Mouse (Mus musculus) cerebellum, adult 18-20 months (tissue): ENCODE results near the gene Cped1.

Experiments used
- DNase-seq, 2 experiments: peaks; one replicate each; pipeline ENCODE4 v3.0.0; 2021

The Cped1 gene

DNA sequence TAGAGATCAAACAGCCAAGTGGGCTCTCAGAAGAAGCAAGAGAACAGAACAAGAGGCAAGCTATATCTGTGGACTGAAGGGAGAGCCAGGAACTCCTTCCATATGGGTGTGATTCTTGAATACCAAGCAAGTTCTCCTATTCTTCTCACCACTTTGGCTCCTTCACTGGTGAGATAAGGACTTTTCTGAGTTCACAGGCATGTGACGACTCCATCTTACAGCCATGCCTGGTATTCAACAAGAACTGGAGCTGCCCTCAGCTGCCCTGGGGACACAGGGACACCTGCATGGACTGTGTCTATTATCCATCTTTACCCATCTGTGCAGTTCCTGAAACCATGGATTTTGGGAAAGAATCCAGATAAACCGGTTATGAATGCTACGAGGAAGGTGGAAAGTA is 15.2 kb downstream of the Cped1 start:
- no peak for DNase-seq

DNA sequence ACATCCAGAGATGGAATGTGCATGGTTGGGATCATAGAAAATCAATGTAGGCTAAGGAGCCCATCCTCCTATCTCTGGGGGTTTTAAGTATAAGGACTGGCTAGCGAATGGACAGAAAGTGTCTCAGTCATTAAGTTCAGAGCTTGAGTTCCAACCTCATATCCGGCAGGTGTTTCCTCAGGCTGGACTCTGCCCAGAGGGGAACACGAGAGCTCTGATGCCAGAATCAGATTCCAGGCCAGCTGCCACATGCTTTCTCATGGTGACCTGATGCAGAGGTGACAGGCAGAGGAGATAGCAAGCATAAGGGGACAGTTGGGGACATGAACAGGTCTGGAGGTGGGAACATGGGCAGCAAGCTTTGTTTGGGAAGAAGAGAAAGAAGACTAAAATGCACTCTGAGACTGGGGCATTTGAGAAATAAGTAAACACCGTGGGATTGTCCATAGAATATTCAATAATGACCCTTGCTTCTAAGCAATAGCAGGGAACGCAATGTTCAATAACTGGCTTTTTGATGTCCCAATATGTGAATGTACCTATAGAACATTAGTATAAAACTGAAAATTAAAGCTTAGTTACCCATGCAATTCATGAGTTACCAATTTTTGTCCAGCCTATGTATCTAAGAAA is 15.7 kb downstream of the Cped1 start:
- no peak for DNase-seq

GRCm38 (mm10) chr6:22002521-22003199 is 16.9 kb downstream of the Cped1 start:
- DNase-seq: no peak

DNA sequence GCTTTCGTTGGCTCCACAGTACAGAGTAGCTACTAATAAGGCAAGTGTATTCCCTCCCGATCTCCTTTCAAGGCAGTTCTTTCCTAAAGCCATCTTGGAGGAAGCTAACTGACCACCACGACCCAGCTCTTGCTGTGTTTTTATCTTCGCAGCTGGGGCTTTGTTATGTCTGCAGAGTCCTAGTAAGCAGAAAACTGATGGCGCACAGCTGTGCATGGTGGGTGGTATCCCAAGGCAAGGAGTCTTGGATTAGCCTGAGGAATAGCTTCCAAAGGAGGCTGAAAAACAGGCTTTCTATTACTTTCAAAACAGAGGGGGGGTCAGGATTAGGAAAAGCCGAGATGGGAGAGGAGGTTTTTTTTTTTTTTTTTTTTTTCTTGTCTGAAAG is 17.5 kb downstream of the Cped1 start:
- no peak for DNase-seq

GRCm38 (mm10) chr6:22003959-22004543 is 18.3 kb downstream of the Cped1 start:
- DNase-seq: no peak

GRCm38 (mm10) chr6:22008346-22008745 is 22.6 kb downstream of the Cped1 start:
- DNase-seq: no peak

- DNase-seq: no peak
These were observed 24.5 kb downstream of the Cped1 start for GRCm38 (mm10) chr6:22010258-22010657.

- no peak for DNase-seq
These were observed 25.1 kb downstream of the Cped1 start for GRCm38 (mm10) chr6:22010761-22011281.

DNA sequence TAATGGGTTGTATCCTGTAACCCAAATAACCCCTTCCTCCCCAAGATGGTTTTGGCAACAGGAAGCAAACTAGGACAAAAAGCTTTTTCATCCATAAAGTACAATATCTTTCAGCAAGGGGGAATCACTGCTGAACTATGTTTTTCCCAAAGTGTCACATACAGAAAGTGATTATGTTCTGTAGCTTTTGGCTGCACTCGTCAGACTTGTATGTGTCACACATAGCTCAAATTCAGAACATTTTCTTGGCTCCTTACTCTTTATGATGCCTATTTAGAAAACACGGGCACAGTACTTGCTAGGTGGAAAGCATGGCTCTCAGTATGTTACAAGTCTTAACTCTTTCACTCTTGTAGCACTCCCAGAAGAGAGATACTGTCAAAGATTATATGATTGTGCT is 25.8 kb downstream of the Cped1 start:
- no peak for DNase-seq

GRCm38 (mm10) chr6:22012099-22012498 is 26.4 kb downstream of the Cped1 start:
- no peak for DNase-seq

DNA sequence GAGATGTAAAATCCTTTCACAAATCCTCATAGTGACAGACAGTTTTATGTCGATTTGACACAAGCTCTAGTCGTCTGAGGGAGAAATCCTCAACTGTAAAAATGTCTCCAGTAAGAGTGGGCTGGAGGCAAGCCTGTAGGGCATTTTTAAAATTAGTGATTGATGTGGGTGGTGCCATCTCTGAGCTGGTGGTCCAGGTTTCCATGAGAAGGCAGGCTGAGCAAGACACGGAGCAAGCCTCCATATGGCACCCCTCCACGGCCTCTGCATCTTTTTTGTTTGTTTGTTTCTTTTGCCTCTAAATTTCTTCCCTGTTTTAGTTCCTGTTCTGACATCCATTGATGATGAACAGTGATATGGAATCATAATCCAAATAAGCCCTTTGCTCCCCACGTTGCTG is 26.8 kb downstream of the Cped1 start:
- no peak for DNase-seq

DNA sequence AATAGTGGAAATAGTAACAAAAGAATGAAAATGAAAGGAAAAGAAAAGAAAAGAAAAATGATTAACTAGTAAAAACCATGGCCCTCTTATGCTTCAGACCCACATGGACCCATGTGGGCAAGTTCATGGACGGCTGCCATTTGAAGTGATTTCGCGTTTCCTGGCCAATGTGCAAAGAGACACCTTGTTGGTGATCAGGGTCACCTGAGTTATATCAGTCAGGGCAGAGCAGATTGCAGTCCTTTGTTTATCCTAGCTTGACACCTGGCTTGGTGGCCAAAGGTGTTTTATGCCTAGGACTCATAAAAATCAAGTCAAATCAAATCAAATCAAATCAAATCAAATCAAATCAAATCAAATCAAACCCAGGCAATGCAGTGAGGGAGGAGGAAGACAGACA is 27.7 kb downstream of the Cped1 start:
- DNase-seq: no peak

- DNase-seq: no peak
These were observed 28.7 kb downstream of the Cped1 start for GRCm38 (mm10) chr6:22014291-22014911.

- DNase-seq: no peak
These were observed 31.9 kb downstream of the Cped1 start for GRCm38 (mm10) chr6:22017631-22018030.

DNA sequence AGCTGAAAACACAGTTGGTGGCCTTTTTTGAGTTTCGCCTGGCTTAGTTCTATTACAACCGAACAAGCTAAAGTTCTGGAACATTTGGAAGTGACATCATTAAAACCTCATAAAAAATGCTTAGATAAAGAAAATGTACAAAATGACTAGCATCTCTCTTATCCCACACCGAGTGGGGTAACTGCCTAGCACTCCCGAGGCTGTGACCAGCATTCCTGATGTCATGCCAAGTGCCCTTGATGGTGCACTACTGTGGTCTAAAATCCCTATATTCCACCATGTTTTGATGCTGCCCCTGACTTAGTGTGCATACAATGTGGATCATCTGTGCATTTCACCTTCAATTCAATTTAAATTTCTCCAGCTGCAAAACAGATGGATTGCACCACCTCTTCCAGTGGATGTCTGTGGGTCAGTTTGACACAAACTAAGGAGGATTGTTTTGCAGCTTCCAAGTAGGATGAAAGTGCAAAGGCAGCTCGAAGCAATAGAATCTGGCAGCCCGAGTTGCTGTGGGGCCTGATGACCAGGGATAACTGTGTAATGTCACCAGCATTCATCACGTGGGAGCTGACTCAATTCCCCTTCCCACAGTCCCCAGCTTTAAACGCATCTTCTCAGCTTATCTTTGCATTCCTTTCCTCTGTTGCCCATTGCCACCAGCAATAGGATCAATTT is 33.2 kb downstream of the Cped1 start:
- no peak for DNase-seq

DNA sequence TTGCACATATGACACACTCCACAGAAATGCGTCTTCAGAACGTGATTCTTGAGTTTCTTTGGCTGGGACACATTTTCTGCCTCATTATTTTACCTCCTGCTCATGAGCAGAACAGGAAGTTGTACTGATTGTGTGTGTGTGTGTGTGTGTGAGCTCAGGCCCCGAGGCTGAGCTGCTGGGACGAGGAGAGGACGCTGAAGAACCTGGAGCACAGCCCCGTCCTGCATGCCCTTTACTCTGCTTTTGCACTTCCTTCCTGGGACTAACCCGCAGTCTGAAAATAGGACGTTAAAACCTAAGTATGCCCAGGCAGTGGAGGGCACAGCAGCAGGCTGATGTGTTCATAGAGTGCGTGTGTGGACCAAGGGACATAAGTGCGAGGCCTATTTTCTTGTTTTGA is 33.9 kb downstream of the Cped1 start:
- DNase-seq: no peak

GRCm38 (mm10) chr6:22020696-22021095 is 35.0 kb downstream of the Cped1 start:
- no peak for DNase-seq

GRCm38 (mm10) chr6:22021315-22021714 is 35.6 kb downstream of the Cped1 start:
- no peak for DNase-seq

DNA sequence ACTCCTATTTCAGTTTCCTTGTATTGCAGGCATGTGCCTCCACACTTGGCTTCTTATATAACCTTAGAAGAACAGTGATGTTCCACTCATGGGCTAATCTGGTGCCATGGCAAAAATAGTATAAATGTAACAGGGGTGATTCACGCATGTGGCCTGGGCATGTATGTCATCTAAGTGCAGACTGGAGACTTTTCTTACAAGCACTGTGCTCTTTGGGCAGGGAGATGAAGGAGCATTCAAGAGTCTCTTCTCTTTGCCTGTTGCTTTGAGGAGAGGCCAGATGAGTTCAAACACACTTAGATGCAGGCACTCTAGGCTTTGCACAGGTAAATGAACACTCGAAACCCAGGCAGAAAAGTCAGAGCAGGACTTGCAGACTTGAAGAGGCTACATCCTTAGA is 38.5 kb downstream of the Cped1 start:
- no peak for DNase-seq

DNA sequence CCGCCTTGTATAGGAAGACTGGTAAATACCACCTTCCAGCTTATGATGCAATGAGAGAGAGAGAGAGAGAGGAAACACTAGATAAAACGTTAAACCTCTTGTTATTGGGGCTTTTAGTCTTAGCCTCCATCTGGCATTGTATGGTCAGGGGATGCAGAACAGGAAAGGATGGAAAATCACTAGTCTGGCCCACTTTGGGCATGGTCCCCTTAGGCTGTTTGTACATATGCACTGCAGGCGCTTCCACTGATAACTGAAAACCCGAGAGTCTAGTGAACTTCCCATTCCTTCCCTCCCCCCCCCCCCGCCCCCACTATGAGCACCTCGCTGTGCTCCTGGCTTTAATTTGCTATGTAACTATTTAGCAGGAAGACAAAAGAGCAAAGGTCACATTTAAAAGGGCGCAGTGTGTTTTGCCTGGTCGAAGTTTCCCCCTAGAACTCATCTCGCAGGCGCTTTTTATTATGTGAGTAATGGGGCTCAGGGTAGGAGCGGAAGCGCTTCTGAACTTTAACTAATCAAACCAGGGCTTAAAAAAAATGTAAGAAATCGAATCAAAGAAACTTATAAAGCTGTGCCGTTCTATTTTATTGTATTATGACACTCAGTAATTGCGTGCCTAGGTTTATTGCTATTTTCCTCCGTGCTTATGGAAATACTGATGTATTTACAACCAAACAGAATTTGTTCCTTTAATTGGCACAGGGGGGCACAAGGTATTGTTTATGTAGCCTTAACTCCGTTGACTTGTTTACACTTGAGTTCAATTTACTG is 40.1 kb downstream of the Cped1 start:
- DNase-seq: no peak

- no peak for DNase-seq
These were observed 40.6 kb downstream of the Cped1 start for GRCm38 (mm10) chr6:22026358-22026673.

DNA sequence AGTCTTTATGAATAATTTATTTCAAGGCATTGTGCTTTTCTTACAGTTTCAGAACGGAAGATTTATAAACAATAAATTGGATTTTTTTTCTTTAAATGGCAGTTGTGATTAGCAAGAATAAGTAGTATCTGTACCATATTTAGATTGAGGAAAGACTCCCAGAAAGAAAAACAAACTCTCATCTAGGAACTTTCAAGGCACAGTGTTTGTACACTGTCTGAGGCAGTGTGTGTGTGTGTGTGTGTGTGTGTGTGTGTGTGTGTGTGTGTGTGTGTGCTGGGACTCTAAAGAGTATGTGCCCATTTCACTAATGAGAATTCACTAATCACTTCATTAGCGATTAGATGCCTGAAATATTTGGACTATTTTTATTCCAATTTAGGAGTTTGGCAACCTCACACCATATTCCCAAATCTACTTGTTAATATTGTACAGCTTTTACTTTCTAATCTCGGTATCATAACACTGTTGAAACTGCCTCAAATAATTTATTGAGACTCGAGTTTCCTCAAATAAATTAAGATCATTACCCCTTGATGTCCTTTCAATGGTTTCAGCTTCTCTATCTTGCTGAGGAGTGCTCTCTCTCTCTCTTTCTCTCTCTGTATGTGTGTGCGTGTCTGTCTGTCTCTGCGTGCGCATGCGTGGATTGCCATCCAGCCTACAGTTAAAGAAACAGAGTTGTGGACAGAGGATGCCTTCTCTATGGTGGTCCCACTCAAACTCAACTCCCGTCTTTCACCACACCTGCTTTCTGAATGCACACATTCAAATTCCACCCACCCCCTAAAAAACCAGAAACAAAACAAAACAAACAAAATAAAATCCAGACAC is 41.3 kb downstream of the Cped1 start:
- no peak for DNase-seq
